Mouse (Mus musculus) forebrain, embryonic 11.5 days (tissue): ENCODE data around the gene Ckap2. TPM values are rescaled to one million over a fixed set of nuclear protein-coding genes. Genes with fewer than 3 reads are reported as not detected.

Experiments
- ATAC-seq: fragments of 200-750 bp; cut with Nextera tagmentation; replicated peaks from 2 replicates; pipeline ENCODE4 v1.8.0; 2017; ENCODE audit warnings: moderate TSS enrichment; ENCODE audit not compliant: low FRiP score
- DNase-seq: peaks from one replicate; pipeline ENCODE4 v3.0.0-alpha.2; 2017; ENCODE audit warnings: low spot score
- H3K27ac ChIP-seq: fragments of 300-500 bp; sonication (generic); 2 replicates; pipeline ENCODE4 v1.5.1; 2014; ENCODE audit warnings: low read depth, low read length
- H3K27me3 ChIP-seq: fragments of 300-500 bp; sonication (generic); 2 replicates; pipeline ENCODE4 v1.6.1; 2014; ENCODE audit warnings: mild to moderate bottlenecking, low read length, mixed read lengths; ENCODE audit not compliant: control insufficient read depth, insufficient read depth
- H3K36me3 ChIP-seq: fragments of 300-500 bp; sonication (generic); 2 replicates; pipeline ENCODE4 v1.6.1; 2014; ENCODE audit warnings: mild to moderate bottlenecking, low read length, moderate library complexity, mixed read lengths; ENCODE audit not compliant: control insufficient read depth, insufficient read depth
- H3K4me1 ChIP-seq: fragments of 300-500 bp; sonication (generic); replicated peaks from 2 replicates; pipeline ENCODE4 v1.6.1; 2014; ENCODE audit warnings: low read length, mixed read lengths; ENCODE audit not compliant: control insufficient read depth, insufficient read depth
- H3K4me2 ChIP-seq: fragments of 300-500 bp; sonication (generic); 2 replicates; pipeline ENCODE4 v1.6.1; 2014; ENCODE audit warnings: low read depth, mild to moderate bottlenecking, low read length, moderate library complexity, mixed read lengths; ENCODE audit not compliant: severe bottlenecking
- H3K4me3 ChIP-seq: fragments of 300-500 bp; sonication (generic); 2 replicates; pipeline ENCODE4 v1.5.1; 2014; ENCODE audit warnings: low read depth, low read length
- H3K9ac ChIP-seq: fragments of 300-500 bp; sonication (generic); 2 replicates; pipeline ENCODE4 v1.6.1; 2014; ENCODE audit warnings: low read length
- H3K9me3 ChIP-seq: fragments of 300-500 bp; sonication (generic); 2 replicates; pipeline ENCODE4 v1.6.1; 2016; ENCODE audit warnings: low read length, mixed read lengths; ENCODE audit not compliant: control insufficient read depth
- WGBS: fragments of 180-500 bp; shearing (Covaris S2); extraction: QIAGEN DNeasy Blood & Tissue Kit; methylation state at CpG from one replicate; pipeline ENCODE4 v1.1.7; 2014; 5-methylcytosine and 5-hydroxymethylcytosine counted together
- polyA plus RNA-seq: library from polyadenylated mRNA; unstranded; fragments of >200 nt; fragmentation: Nextera tagmentation; extraction: Ambion mirVana; gene quantifications from 2 replicates; pipeline ENCODE4 v1.2.1, GENCODE M21; 2014

Ckap2 gene
- polyA plus RNA-seq, 1 experiment from 2014 or later: 82.7 TPM

DNA sequence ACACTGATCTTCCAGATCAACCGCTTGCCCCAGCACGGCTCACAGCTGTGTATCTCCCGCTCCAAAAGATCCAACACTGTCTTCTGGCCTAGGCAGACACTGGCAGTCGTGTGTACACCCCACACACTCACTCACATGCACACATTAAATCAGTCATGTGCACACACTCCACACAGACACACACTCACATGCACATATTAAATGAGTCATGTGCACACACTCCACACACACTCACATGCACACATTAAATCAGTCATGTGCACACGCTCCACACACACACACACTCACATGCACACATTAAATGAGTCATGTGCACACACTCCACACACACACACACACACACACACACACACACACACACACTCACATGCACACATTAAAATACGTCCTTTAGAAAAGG lies 12.3 kb upstream of the Ckap2 start:
- Histone ChIP-seq H3K9me3 (no peaks in the 10 kb centered on the region), H3K4me2 (no peak overlapping the region), H3K4me3 (no peak overlapping the region), H3K36me3 (peaks cover 6% of the 10 kb centered on the region; the same call in 1 of the 2 replicates), H3K9ac (no peak overlapping the region), H3K4me1 (no peaks in the 10 kb centered on the region), H3K27me3 (no peaks in the 10 kb centered on the region), H3K27ac (no peak overlapping the region)
- DNase-seq (no peak), ATAC-seq (no peak)
- WGBS: 88% methylated on average over 6 of the region's 6 CpGs

DNA sequence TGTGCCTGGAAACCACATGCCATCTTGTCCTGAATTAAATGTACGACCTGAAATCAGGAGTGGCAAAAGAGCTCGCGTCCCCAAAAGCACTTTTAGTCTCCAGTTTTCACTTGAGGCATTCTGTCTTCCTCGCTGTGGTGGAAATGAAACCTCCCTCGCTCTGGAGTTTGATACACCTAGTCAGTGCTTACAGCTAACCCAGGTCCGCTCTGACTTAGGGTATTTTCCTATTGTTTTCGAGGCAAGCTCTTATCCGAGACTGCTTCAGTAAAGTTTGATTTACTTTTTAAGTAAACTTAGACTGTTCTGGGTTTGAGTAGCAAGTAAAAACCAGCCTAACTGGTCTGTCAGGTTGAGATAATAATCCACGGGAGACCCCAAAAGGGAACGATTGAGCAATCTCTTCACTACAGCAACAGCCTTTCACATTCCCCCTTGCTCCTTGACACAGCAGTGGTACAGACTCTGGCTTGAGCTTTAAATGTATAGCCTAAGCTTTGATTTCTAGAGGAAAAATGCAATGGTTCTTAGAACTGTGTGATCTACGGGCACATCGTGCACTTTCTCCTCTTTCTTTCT lies 7.9 kb upstream of the Ckap2 start:
- 17% methylated on average over 12 of the region's 12 CpGs for WGBS

DNA sequence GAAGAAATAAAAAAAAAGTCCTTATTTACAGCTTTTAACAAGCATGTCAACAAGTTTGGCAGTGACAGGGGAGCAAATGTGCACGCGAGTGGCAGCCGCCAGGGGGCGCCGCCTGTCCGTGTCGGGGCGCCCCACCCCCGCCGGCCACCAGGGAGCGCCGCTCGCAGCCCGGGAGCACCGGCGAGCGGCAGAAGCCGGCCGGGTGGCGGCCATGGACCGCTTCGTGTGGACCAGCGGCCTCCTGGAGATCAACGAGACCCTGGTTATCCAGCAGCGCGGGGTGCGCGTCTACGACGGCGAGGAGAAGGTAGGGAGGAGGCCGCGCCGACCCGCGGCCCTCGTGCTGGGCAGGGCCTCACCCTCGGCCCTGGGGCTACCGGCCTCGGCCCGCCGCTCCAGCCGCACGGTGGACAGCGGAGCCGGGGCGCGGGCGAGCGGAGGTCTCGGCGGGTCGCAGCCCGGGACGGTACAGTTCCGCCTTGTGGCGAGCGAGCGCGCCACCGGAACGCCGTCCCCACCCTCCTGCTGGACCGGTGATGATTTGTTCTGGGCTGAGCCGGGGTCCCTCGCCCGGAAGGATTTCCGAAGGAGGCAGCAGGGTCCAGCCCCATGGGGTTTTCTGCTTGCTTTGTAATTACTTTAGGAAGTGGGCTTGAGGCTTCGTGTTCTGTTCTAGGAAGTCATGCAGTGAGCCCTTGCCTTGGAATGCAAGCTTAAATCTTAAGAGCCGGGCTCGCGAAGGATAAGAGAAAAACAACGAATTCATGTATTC lies 7.2 kb upstream of the Ckap2 start, which contains the start of gene Vps36:
TSS of gene Vps36 (plus strand) at position 150 of the 772 bp plus-strand sequence.
- Histone ChIP-seq H3K9ac (peak within 1 kb of the TSS; percentile 90), H3K4me2 (peak within 1 kb of the TSS; percentile 82), H3K4me1 (no peaks in the 10 kb centered on the region), H3K9me3 (no peaks in the 10 kb centered on the region), H3K4me3 (peak within 1 kb of the TSS; percentile 59), H3K27ac (peak within 1 kb of the TSS; percentile 87), H3K27me3 (no peaks in the 10 kb centered on the region), H3K36me3 (no peaks in the 10 kb centered on the region)
- WGBS: under 1% methylated on average over 69 of the region's 73 CpGs
- ATAC-seq (peak; percentile 95), DNase-seq (peak; percentile 95)

More for the DNA sequence above, 7.9 kb upstream of the Ckap2 start:
- H3K4me3 ChIP-seq: peak overlapping the region; percentile 59
- DNase-seq (no peak), ATAC-seq (no peak)
- H3K9ac ChIP-seq: peak overlapping the region; percentile 90
- no peaks in the 10 kb centered on the region for H3K27me3 ChIP-seq
- H3K27ac ChIP-seq: peak overlapping the region; percentile 87; the same call in 1 of the 2 replicates
- H3K9me3 ChIP-seq: no peaks in the 10 kb centered on the region
- no peaks in the 10 kb centered on the region for H3K4me1 ChIP-seq
- no peaks in the 10 kb centered on the region for H3K36me3 ChIP-seq
- H3K4me2 ChIP-seq: peak overlapping the region; percentile 82

DNA sequence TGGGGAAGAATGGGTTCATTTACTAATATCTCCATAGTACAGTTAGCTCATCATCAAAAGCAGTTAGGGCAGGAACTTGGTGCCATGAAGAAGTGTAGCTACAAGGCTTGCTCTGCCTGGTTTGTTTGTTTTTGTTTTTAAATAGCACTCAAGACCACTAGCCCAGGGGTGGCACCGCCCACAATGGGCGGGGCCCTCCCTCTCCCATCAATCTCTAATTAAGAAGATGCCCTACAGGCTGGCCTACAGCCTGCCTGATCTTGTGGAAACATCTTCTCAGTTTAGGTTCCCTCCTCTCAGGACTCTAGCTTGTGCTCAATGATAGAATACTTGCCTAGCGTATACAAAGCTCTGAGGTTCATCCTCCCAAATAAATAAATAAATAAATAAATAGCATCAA lies 735 bp downstream of the Ckap2 start:
- WGBS: 0% methylated on average over 3 of the region's 3 CpGs
- no peak for DNase-seq
- peak; percentile 73 for ATAC-seq

DNA sequence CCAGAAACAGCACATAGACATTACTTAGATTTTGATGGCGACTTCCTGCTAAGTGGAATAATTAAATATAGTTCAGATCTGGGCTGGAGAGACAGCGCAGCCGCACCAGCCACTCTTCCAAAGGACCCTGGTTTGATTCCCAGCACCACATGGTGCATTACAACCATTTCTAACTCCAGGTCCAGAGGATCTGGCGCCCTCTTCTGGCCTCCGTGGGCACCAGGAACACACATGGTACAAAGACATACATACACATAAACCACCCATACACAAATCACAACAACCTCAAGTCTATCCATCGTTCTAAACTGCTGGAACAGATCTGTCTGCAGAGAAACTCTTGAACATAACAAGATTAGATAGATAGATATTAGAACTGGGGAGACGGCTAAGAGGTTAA lies 9.7 kb downstream of the Ckap2 start:
- Histone ChIP-seq H3K4me1 (no peaks in the 10 kb centered on the region), H3K27ac (no peak overlapping the region), H3K27me3 (no peaks in the 10 kb centered on the region), H3K9me3 (no peaks in the 10 kb centered on the region; the same call in 1 of the 2 replicates), H3K9ac (no peak overlapping the region), H3K4me2 (no peak overlapping the region), H3K36me3 (peaks cover 25% of the 10 kb centered on the region), H3K4me3 (no peak overlapping the region)
- ATAC-seq: no peak
- no peak for DNase-seq
- WGBS: 94% methylated on average over 7 of the region's 7 CpGs

More for the DNA sequence above, 735 bp downstream of the Ckap2 start:
- H3K9ac ChIP-seq: peak overlapping the region; percentile 80
- no peaks in the 10 kb centered on the region for H3K36me3 ChIP-seq
- H3K4me1 ChIP-seq: no peaks in the 10 kb centered on the region; the same call in 1 of the 2 replicates
- 0 out of 2 replicates have a peak overlapping the region, but pooled peaks have one; percentile 60 for H3K27ac ChIP-seq
- no peaks in the 10 kb centered on the region for H3K9me3 ChIP-seq
- H3K4me3 ChIP-seq: peak overlapping the region; percentile 73
- H3K27me3 ChIP-seq: no peaks in the 10 kb centered on the region
- H3K4me2 ChIP-seq: peak overlapping the region; percentile 53

DNA sequence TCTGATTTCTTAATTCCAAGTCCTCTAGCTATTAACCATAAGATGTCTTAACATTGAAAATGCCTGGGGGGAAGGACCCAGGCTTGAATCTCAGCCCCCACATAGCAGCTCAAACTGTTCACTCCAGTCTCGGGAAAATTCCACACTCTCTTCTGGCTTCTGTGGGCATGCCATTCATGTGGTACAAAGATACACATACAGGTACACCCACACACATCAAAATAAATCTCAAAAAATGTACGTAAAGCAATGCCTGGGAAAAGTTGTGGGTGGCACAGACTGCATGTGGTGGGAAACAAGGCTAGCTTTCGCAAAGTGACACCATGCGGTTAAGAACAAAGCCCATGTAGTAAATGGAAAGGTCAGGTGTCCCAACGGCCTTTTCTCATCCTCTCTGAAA lies 16.5 kb downstream of the Ckap2 start:
- ATAC-seq (no peak), DNase-seq (peak; percentile 13)
- H3K36me3 ChIP-seq: peaks cover 6% of the 10 kb centered on the region; the same call in 1 of the 2 replicates
- H3K27ac ChIP-seq: no peak overlapping the region
- no peak overlapping the region for H3K4me2 ChIP-seq
- no peak overlapping the region for H3K9ac ChIP-seq
- whole genome bisulfite sequencing: 89% methylated on average over 5 of the region's 5 CpGs
- no peaks in the 10 kb centered on the region for H3K27me3 ChIP-seq
- no peak overlapping the region for H3K4me3 ChIP-seq
- no peaks in the 10 kb centered on the region; the same call in 1 of the 2 replicates for H3K4me1 ChIP-seq
- no peaks in the 10 kb centered on the region for H3K9me3 ChIP-seq

DNA sequence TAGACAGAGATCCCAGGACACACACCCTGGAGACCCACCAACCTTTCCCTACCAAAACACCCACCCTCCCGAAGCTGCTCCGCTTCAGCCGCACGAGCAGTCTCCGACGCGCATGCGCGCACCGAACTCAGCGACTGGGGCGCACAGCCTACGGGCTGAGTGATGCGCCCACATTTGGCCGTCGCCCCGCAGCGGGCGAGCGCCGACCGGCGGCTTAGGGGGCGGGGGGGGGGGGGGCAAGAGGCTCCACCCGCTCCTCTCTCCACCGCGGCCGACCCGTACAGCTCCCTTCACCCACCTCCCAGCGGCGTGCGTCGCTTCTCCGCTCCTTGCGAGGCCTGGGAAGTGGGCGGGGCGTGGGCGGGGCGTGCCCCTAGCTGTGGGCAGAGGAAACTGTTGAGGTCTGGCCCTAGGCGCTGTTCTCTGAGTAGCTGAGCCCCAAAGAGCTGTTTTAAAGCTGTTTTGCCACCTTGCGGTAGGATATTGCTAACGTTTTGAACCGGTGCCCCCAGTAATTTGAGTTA lies 19.5 kb downstream of the Ckap2 start, which contains the start of gene Nek3:
TSS of gene Nek3 (minus strand) at position 356 of the 524 bp plus-strand sequence.
- H3K4me1 ChIP-seq: no peaks in the 10 kb centered on the region; the same call in 1 of the 2 replicates
- no peaks in the 10 kb centered on the region for H3K27me3 ChIP-seq
- H3K27ac ChIP-seq: peak within 1 kb of the TSS; percentile 21; the same call in 1 of the 2 replicates
- no peaks in the 10 kb centered on the region; the same call in 1 of the 2 replicates for H3K36me3 ChIP-seq
- under 1% methylated on average over 36 of the region's 43 CpGs for WGBS
- DNase-seq: peak; percentile 97
- H3K9ac ChIP-seq: peak within 1 kb of the TSS; percentile 65
- ATAC-seq: peak; percentile 99
- H3K4me3 ChIP-seq: peak within 1 kb of the TSS; percentile 57
- peak within 1 kb of the TSS; percentile 54 for H3K4me2 ChIP-seq
- no peaks in the 10 kb centered on the region for H3K9me3 ChIP-seq

DNA sequence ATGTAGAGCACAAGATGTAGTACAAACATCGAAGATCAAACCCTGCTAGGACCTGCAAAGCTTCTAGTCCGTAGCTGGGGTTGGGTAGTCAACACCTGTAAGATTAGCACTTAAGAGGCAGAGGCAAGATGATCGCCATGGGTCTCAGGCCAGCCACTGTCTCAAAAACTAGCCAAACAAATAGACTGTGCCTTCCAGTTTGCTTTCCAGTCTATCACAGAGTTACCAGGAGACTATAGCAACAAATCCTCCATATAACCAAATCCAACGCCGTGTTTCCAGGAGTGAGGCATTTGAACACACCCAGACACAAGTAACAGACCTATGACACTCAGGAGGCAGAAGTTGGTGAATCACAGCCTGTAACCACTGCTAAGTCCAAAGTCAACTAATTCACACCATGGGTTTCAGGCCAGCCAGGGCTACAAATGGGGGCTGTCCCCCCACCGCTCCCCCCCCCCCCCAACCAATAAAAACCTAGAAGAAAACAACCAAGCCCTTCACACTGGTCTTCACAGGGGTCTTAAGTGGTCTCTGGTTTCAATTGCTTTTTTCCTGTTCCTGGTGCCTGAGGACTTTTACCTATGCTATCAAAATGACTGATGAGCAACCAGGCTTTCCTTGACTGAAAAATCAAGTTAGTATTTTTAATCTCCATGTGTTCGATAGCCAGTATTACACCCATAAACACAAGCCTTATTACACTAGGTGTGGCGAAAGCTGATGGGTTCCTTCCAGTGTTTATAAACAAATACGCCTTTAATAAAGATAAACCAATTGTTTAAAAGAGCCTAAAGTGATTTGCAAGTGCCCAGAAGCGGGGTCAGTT lies 20.2 kb downstream of the Ckap2 start:
- H3K27me3 ChIP-seq: no peaks in the 10 kb centered on the region
- DNase-seq: peak; percentile 48
- no peaks in the 10 kb centered on the region for H3K9me3 ChIP-seq
- H3K9ac ChIP-seq: peak overlapping the region; percentile 65
- 55% methylated on average over 10 of the region's 10 CpGs for WGBS
- no peaks in the 10 kb centered on the region; the same call in 1 of the 2 replicates for H3K36me3 ChIP-seq
- H3K4me3 ChIP-seq: peak overlapping the region; percentile 57
- H3K27ac ChIP-seq: no peak overlapping the region
- peak overlapping the region; percentile 54 for H3K4me2 ChIP-seq
- peak; percentile 3 for ATAC-seq
- no peaks in the 10 kb centered on the region; the same call in 1 of the 2 replicates for H3K4me1 ChIP-seq
